Mouse (Mus musculus): Measurements from ENCODE around the gene Lamp5.

Lamp5 gene

GRCm38 (mm10) chr2:136051688-136052289, at the start of gene Lamp5:
Lamp5 (plus strand) TSS chr2:136052239.
- no peak for DNase-seq

GRCm38 (mm10) chr2:136003836-136004235, 48.2 kb upstream of the Lamp5 start:
- no peak for DNase-seq

GRCm38 (mm10) chr2:136006280-136006679, 45.8 kb upstream of the Lamp5 start:
- no peak for DNase-seq

- DNase-seq: no peak
Measured at GRCm38 (mm10) chr2:136012759-136013158, 39.3 kb upstream of the Lamp5 start.

GRCm38 (mm10) chr2:136048464-136048863, 3.6 kb upstream of the Lamp5 start:
- DNase-seq: no peak

- DNase-seq: no peak
Measured at GRCm38 (mm10) chr2:136050793-136051615, 1.0 kb upstream of the Lamp5 start.

GRCm38 (mm10) chr2:136057861-136058331, 5.9 kb downstream of the Lamp5 start:
- no peak for DNase-seq

GRCm38 (mm10) chr2:136058398-136058797, 6.4 kb downstream of the Lamp5 start:
- no peak for DNase-seq

- DNase-seq: no peak
Measured at GRCm38 (mm10) chr2:136059029-136059669, 7.1 kb downstream of the Lamp5 start.

GRCm38 (mm10) chr2:136064356-136064755, 12.3 kb downstream of the Lamp5 start:
- DNase-seq: no peak

- no peak for DNase-seq
Measured at GRCm38 (mm10) chr2:136095978-136096377, 43.9 kb downstream of the Lamp5 start.

- no peak for DNase-seq
Measured at GRCm38 (mm10) chr2:136097143-136097542, 45.1 kb downstream of the Lamp5 start.

GRCm38 (mm10) chr2:136107597-136107996, 55.6 kb downstream of the Lamp5 start:
- DNase-seq: no peak

- no peak for DNase-seq
Measured at GRCm38 (mm10) chr2:136108124-136109037, 56.3 kb downstream of the Lamp5 start.

- DNase-seq: no peak
Measured at GRCm38 (mm10) chr2:136109038-136109363, 57.0 kb downstream of the Lamp5 start.

GRCm38 (mm10) chr2:136113374-136113773, 61.3 kb downstream of the Lamp5 start:
- no peak for DNase-seq

- no peak for DNase-seq
Measured at GRCm38 (mm10) chr2:136118006-136118405, 66.0 kb downstream of the Lamp5 start.
